Mouse (Mus musculus) left cerebral cortex, postnatal 10 days (tissue): ENCODE data around the gene Eml3. TPM values are rescaled to one million over a fixed set of nuclear protein-coding genes. Genes with fewer than 3 reads are reported as not detected.
"Not testable (repeated sequence)": the region's sequence is repeated elsewhere in the genome, so short reads cannot be mapped to it uniquely, and the experiment has no call there.

Experiments
- DNase-seq, 2 experiments: peaks; one replicate each; pipeline ENCODE4 v3.0.0; 2021 to 2022; ENCODE audit warnings: low spot score in 2 of 2, mixed read lengths in 1 of 2; ENCODE audit errors: extremely low spot score in 1 of 2
- intact Hi-C: fragments of 180-260 bp; cut with DNase I; formaldehyde crosslinking; loops from one replicate; pipeline ENCODE4 v1.15.1; 2025
- total RNA-seq, 2 experiments: library from RNA; stranded (reverse); gene quantifications; 2 replicates each; pipeline ENCODE4 v1.2.3; 2021

The Eml3 gene
- total RNA-seq, 2 experiments from 2014 or later: 7.5 to 8.5 TPM

- intact Hi-C loops: no loop called here
Observed at GRCm38 (mm10) chr19:8942276-8942964, 13.1 kb downstream of the Eml3 start.

GRCm38 (mm10) chr19:8943047-8943446 is 13.7 kb downstream of the Eml3 start:
- DNase-seq: no peak
- intact Hi-C loops: no loop called here

More at GRCm38 (mm10) chr19:8942276-8942964, 13.1 kb downstream of the Eml3 start:
- no peak for DNase-seq

GRCm38 (mm10) chr19:8944062-8944461 is 14.7 kb downstream of the Eml3 start:
- DNase-seq: no peak
- intact Hi-C loops: no loop called here

- intact Hi-C loops: no loop called here
- DNase-seq: peak in 1 of 2 experiments; percentile 91
Observed at GRCm38 (mm10) chr19:8944750-8945149, 15.4 kb downstream of the Eml3 start.

- intact Hi-C loops: no loop called here
- no peak for DNase-seq
Observed at GRCm38 (mm10) chr19:8945251-8945650, 15.9 kb downstream of the Eml3 start.

- intact Hi-C loops: no loop called here
- DNase-seq: no peak
Observed at GRCm38 (mm10) chr19:8946929-8947328, 17.6 kb downstream of the Eml3 start.

GRCm38 (mm10) chr19:8950190-8950589 is 20.8 kb downstream of the Eml3 start:
- no peak for DNase-seq
- intact Hi-C loops: no loop called here

- intact Hi-C loops: no loop called here
- peak; percentile 25 to 47 for DNase-seq
Observed at GRCm38 (mm10) chr19:8952241-8952640, 22.9 kb downstream of the Eml3 start.

GRCm38 (mm10) chr19:8953135-8954039 is 24.0 kb downstream of the Eml3 start, which contains the start of gene Tut1:
TSS of gene Tut1 (plus strand) at chr19:8953847.
- DNase-seq: peak; percentile 90 to 97
- intact Hi-C loops: no loop called here

- DNase-seq: no peak
- intact Hi-C loops: no loop called here
Observed at GRCm38 (mm10) chr19:8954171-8954570, 24.8 kb downstream of the Eml3 start.

GRCm38 (mm10) chr19:8962256-8962655 is 32.9 kb downstream of the Eml3 start:
- DNase-seq: no peak
- intact Hi-C loops: no loop called here

- intact Hi-C loops: no loop called here
- no peak for DNase-seq
Observed at GRCm38 (mm10) chr19:8965075-8965474, 35.7 kb downstream of the Eml3 start.

GRCm38 (mm10) chr19:8965771-8966170 is 36.4 kb downstream of the Eml3 start:
- DNase-seq: peak in 1 of 2 experiments; percentile 59
- intact Hi-C loops: no loop called here

GRCm38 (mm10) chr19:8966198-8966589 is 36.8 kb downstream of the Eml3 start:
- intact Hi-C loops: no loop called here
- no peak for DNase-seq

GRCm38 (mm10) chr19:8966590-8967372 is 37.4 kb downstream of the Eml3 start, which contains the start of gene Eef1g:
TSS of gene Eef1g (plus strand) at chr19:8967041.
- DNase-seq: peak; percentile 98 to 100
- intact Hi-C loops: no loop called here

- intact Hi-C loops: no loop called here
- DNase-seq: no peak
Observed at GRCm38 (mm10) chr19:8967373-8967743, 38.0 kb downstream of the Eml3 start.

- DNase-seq: no peak
- intact Hi-C loops: no loop called here
Observed at GRCm38 (mm10) chr19:8967893-8968292, 38.5 kb downstream of the Eml3 start.

- DNase-seq, intact Hi-C loops: not testable (repeated sequence)
Observed at GRCm38 (mm10) chr19:8972491-8972890, 43.1 kb downstream of the Eml3 start.

GRCm38 (mm10) chr19:8974638-8975037 is 45.3 kb downstream of the Eml3 start:
- DNase-seq: no peak
- intact Hi-C loops: loop anchor here (5.0 kb wide), 1 partner anchor 138 kb away; no protein-coding TSS in a partner anchor
